Mouse (Mus musculus): ENCODE data around the gene 2410137M14Rik.

DNA sequence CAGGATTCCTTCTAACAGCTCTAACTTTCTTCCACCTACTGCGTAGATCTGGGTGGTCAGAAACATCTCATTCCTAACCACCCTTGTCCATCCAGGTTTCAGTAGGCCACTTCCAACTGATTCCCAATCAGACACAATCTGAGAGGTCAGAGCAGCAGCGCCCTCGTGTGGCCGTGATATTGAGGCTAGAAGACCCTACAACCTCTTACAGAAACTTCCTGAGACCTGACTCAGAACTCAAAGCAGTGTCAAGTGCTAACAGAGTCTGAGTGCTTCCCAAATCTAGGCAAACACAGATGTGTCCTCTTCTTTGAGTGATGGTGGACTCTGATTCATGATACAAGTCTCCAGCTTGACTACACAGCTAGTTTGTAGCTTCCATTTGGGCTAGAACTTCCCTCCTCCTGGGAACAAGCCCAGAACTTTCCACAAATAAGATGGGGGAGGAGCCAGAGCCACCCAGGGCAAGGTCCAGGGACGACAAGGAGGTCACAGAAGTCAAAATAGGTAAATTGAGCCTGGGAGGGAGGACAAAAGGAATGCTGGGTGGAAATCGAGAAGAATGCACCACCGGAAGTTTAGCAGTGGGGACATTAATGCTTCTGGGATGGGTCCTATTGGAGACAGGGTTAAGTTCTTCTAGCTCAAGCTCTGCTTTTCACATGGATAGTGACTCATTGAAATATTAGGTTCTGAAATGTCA is 16.1 kb upstream of the 2410137M14Rik start:
- TF ChIP-seq CTCF (IDR thresholded peaks at IDR 0.05; ENCODE audit: insufficient read depth, low read depth, low read length) = no peak
- no peak for TF ChIP-seq POLR2A (IDR thresholded peaks at IDR 0.05; ENCODE audit: insufficient read depth, low read depth, low read length)
